Mouse (Mus musculus) liver, embryonic 11.5 days (tissue): ENCODE data around the gene Tmc2. TPM values are rescaled to one million over a fixed set of nuclear protein-coding genes. Genes with fewer than 3 reads are reported as not detected.

Source experiments
- ATAC-seq: fragments of 200-750 bp; cut with Nextera tagmentation; replicated peaks from 2 replicates; pipeline ENCODE4 v1.8.0; 2017; ENCODE audit warnings: moderate number of reproducible peaks, mild to moderate bottlenecking, moderate TSS enrichment, moderate library complexity; ENCODE audit not compliant: low FRiP score
- DNase-seq: peaks from one replicate; pipeline ENCODE4 v3.0.0-alpha.2; 2017; ENCODE audit warnings: low spot score
- H3K27ac ChIP-seq: fragments of 300-500 bp; sonication (generic); 2 replicates; pipeline ENCODE4 v1.5.1; 2014; ENCODE audit warnings: mild to moderate bottlenecking, low read depth, low read length, control low read depth
- H3K27me3 ChIP-seq: fragments of 300-500 bp; sonication (generic); replicated peaks from 2 replicates; pipeline ENCODE4 v1.6.1; 2014; ENCODE audit warnings: low read length, mixed read lengths; ENCODE audit not compliant: control insufficient read depth, insufficient read depth
- H3K36me3 ChIP-seq: fragments of 300-500 bp; sonication (generic); 2 replicates; pipeline ENCODE4 v1.6.1; 2014; ENCODE audit warnings: mild to moderate bottlenecking, low read length, moderate library complexity, mixed read lengths; ENCODE audit not compliant: control insufficient read depth, insufficient read depth
- H3K4me1 ChIP-seq: fragments of 300-500 bp; sonication (generic); replicated peaks from 2 replicates; pipeline ENCODE4 v1.6.1; 2014; ENCODE audit warnings: low read length, mixed read lengths; ENCODE audit not compliant: control insufficient read depth, insufficient read depth
- H3K4me2 ChIP-seq: fragments of 300-500 bp; sonication (generic); 2 replicates; pipeline ENCODE4 v1.6.1; 2014; ENCODE audit warnings: mild to moderate bottlenecking, control low read depth, moderate library complexity
- H3K4me3 ChIP-seq: fragments of 300-500 bp; sonication (generic); 2 replicates; pipeline ENCODE4 v1.5.1; 2014; ENCODE audit warnings: low read depth, low read length, control low read depth
- H3K9ac ChIP-seq: fragments of 300-500 bp; sonication (generic); 2 replicates; pipeline ENCODE4 v1.6.1; 2014; ENCODE audit warnings: low read depth, low read length, control low read depth
- H3K9me3 ChIP-seq: fragments of 300-500 bp; sonication (generic); 2 replicates; pipeline ENCODE4 v1.6.1; 2016; ENCODE audit warnings: low read length, inconsistent platforms, mixed read lengths; ENCODE audit not compliant: control insufficient read depth
- WGBS: fragments of 180-500 bp; shearing (Covaris S2); extraction: QIAGEN DNeasy Blood & Tissue Kit; methylation state at CpG from one replicate; pipeline ENCODE4 v1.1.7; 2014; 5-methylcytosine and 5-hydroxymethylcytosine counted together
- polyA plus RNA-seq: library from polyadenylated mRNA; unstranded; fragments of >200 nt; fragmentation: Nextera tagmentation; extraction: Ambion mirVana; gene quantifications from 2 replicates; pipeline ENCODE4 v1.2.1, GENCODE M21; 2014

Gene Tmc2
- polyA plus RNA-seq, 1 experiment from 2014 or later: 0.11 TPM

GRCm38 (mm10) chr2:130207996-130208395 lies 13.0 kb downstream of the Tmc2 start:
- Histone ChIP-seq H3K4me1 (no peaks in the 10 kb centered on the region), H3K27me3 (no peaks in the 10 kb centered on the region), H3K9me3 (no peaks in the 10 kb centered on the region), H3K4me3 (no peak overlapping the region), H3K36me3 (no peaks in the 10 kb centered on the region), H3K4me2 (no peak overlapping the region), H3K9ac (no peak overlapping the region), H3K27ac (no peak overlapping the region)
- no peak for DNase-seq
- no peak for ATAC-seq
- 70% methylated on average over 3 of the region's 3 CpGs for WGBS

- WGBS: 84% methylated on average over 3 of the region's 3 CpGs
- H3K9me3 ChIP-seq: no peaks in the 10 kb centered on the region
These were observed 14.6 kb downstream of the Tmc2 start for GRCm38 (mm10) chr2:130209636-130210035.

GRCm38 (mm10) chr2:130211581-130211980 lies 16.6 kb downstream of the Tmc2 start:
- H3K4me3 ChIP-seq: no peak overlapping the region
- no peak overlapping the region for H3K27ac ChIP-seq
- H3K36me3 ChIP-seq: no peaks in the 10 kb centered on the region
- WGBS: 83% methylated on average over 2 of the region's 2 CpGs
- ATAC-seq (no peak), DNase-seq (no peak)
- no peaks in the 10 kb centered on the region for H3K9me3 ChIP-seq
- no peak overlapping the region for H3K4me2 ChIP-seq
- H3K4me1 ChIP-seq: no peaks in the 10 kb centered on the region
- no peaks in the 10 kb centered on the region for H3K27me3 ChIP-seq
- H3K9ac ChIP-seq: no peak overlapping the region

More at GRCm38 (mm10) chr2:130209636-130210035, 14.6 kb downstream of the Tmc2 start:
- no peak for ATAC-seq
- Histone ChIP-seq H3K27ac (no peak overlapping the region), H3K4me3 (no peak overlapping the region), H3K36me3 (no peaks in the 10 kb centered on the region), H3K27me3 (no peaks in the 10 kb centered on the region), H3K9ac (no peak overlapping the region), H3K4me1 (no peaks in the 10 kb centered on the region), H3K4me2 (no peak overlapping the region)
- no peak for DNase-seq

- ATAC-seq (no peak), DNase-seq (no peak)
- no peak overlapping the region for H3K4me3 ChIP-seq
- H3K4me2 ChIP-seq: no peak overlapping the region
- no peaks in the 10 kb centered on the region for H3K36me3 ChIP-seq
- no peak overlapping the region for H3K27ac ChIP-seq
- no peak overlapping the region for H3K9ac ChIP-seq
- peaks cover 8% of the 10 kb centered on the region for H3K4me1 ChIP-seq
- no peaks in the 10 kb centered on the region for H3K9me3 ChIP-seq
- 42% methylated on average over 9 of the region's 9 CpGs for WGBS
- no peaks in the 10 kb centered on the region for H3K27me3 ChIP-seq
These were observed 51.9 kb downstream of the Tmc2 start for GRCm38 (mm10) chr2:130246912-130247311.

GRCm38 (mm10) chr2:130248226-130248625 lies 53.2 kb downstream of the Tmc2 start:
- ATAC-seq (peak; percentile 91), DNase-seq (no peak)
- H3K36me3 ChIP-seq: no peaks in the 10 kb centered on the region
- H3K27me3 ChIP-seq: no peaks in the 10 kb centered on the region
- H3K9ac ChIP-seq: peak overlapping the region; percentile 25; the same call in 1 of the 2 replicates
- H3K27ac ChIP-seq: no peak overlapping the region
- no peaks in the 10 kb centered on the region for H3K9me3 ChIP-seq
- peaks cover 8% of the 10 kb centered on the region for H3K4me1 ChIP-seq
- 56% methylated on average over 7 of the region's 7 CpGs for WGBS
- peak overlapping the region; percentile 4; the same call in 1 of the 2 replicates for H3K4me2 ChIP-seq
- H3K4me3 ChIP-seq: no peak overlapping the region

- WGBS: 61% methylated on average over 4 of the region's 4 CpGs
These were observed 61.8 kb downstream of the Tmc2 start for GRCm38 (mm10) chr2:130256762-130257161.

GRCm38 (mm10) chr2:130260822-130261221 lies 65.8 kb downstream of the Tmc2 start:
- ATAC-seq: no peak
- Histone ChIP-seq H3K9me3 (no peaks in the 10 kb centered on the region), H3K4me3 (no peak overlapping the region), H3K4me1 (peaks cover 24% of the 10 kb centered on the region), H3K4me2 (no peak overlapping the region), H3K27me3 (no peaks in the 10 kb centered on the region), H3K9ac (no peak overlapping the region), H3K36me3 (no peaks in the 10 kb centered on the region), H3K27ac (no peak overlapping the region)
- DNase-seq: no peak
- 65% methylated on average over 4 of the region's 4 CpGs for WGBS

More at GRCm38 (mm10) chr2:130256762-130257161, 61.8 kb downstream of the Tmc2 start:
- H3K27me3 ChIP-seq: no peaks in the 10 kb centered on the region
- no peak overlapping the region for H3K4me2 ChIP-seq
- ATAC-seq (no peak), DNase-seq (no peak)
- H3K27ac ChIP-seq: no peak overlapping the region
- no peaks in the 10 kb centered on the region for H3K36me3 ChIP-seq
- H3K4me3 ChIP-seq: no peak overlapping the region
- no peaks in the 10 kb centered on the region for H3K9me3 ChIP-seq
- no peak overlapping the region for H3K9ac ChIP-seq
- H3K4me1 ChIP-seq: peaks cover 9% of the 10 kb centered on the region

- no peak for DNase-seq
- H3K4me1 ChIP-seq: peaks cover 24% of the 10 kb centered on the region
- peak overlapping the region; percentile 17; the same call in 1 of the 2 replicates for H3K27ac ChIP-seq
- H3K4me2 ChIP-seq: peak overlapping the region; percentile 33
- no peak overlapping the region; the same call in 1 of the 2 replicates for H3K9ac ChIP-seq
- 54% methylated on average over 2 of the region's 2 CpGs for WGBS
- H3K4me3 ChIP-seq: no peak overlapping the region
- no peaks in the 10 kb centered on the region for H3K9me3 ChIP-seq
- ATAC-seq: peak; percentile 48; the same call in 1 of the 2 replicates
- H3K27me3 ChIP-seq: no peaks in the 10 kb centered on the region
- no peaks in the 10 kb centered on the region for H3K36me3 ChIP-seq
These were observed 66.9 kb downstream of the Tmc2 start for GRCm38 (mm10) chr2:130261914-130262313.

- Histone ChIP-seq H3K4me2 (peak overlapping the region; percentile 33), H3K4me1 (peaks cover 24% of the 10 kb centered on the region), H3K9me3 (no peaks in the 10 kb centered on the region), H3K36me3 (no peaks in the 10 kb centered on the region), H3K27ac (0 out of 2 replicates have a peak overlapping the region, but pooled peaks have one; percentile 13), H3K9ac (no peak overlapping the region), H3K4me3 (0 out of 2 replicates have a peak overlapping the region, but pooled peaks have one; percentile 10), H3K27me3 (no peaks in the 10 kb centered on the region)
- WGBS: 15% methylated on average over 2 of the region's 2 CpGs
- peak; percentile 90 for ATAC-seq
- DNase-seq: no peak
These were observed 67.4 kb downstream of the Tmc2 start for GRCm38 (mm10) chr2:130262398-130262797.
